Mouse (Mus musculus) olfactory bulb, adult 2 months (tissue): ENCODE measurements at regions not wholly inside any gene's neighbourhood (a gene's known extent, or its start where the extent isn't known, plus 50 kb on each side); places are given as distances from the start of the nearest gene placed in this dataset.

Experiments used
- H3K27ac ChIP-seq: fragments of 200-500 bp; 2 replicates; pipeline ENCODE4 v1.5.1; 2012; ENCODE audit warnings: low read depth, low read length; ENCODE audit not compliant: insufficient read depth
- H3K4me1 ChIP-seq: fragments of 200-500 bp; 2 replicates; pipeline ENCODE4 v1.6.1; 2012; ENCODE audit warnings: low read length; ENCODE audit not compliant: control insufficient read depth, insufficient read depth
- H3K4me3 ChIP-seq: fragments of 200-500 bp; 2 replicates; pipeline ENCODE4 v1.5.1; 2012; ENCODE audit warnings: mild to moderate bottlenecking, low read depth, low read length, moderate library complexity; ENCODE audit not compliant: insufficient read depth
- CTCF ChIP-seq: fragments of 200-500 bp; IDR thresholded peaks from 2 replicates; pipeline ENCODE4 v1.5.1; 2012; ENCODE audit warnings: low read depth, mild to moderate bottlenecking, low read length, moderate library complexity; ENCODE audit not compliant: insufficient read depth
- POLR2A ChIP-seq: fragments of 200-500 bp; IDR thresholded peaks from 2 replicates; pipeline ENCODE4 v1.6.1; 2012; ENCODE audit warnings: mild to moderate bottlenecking, low read depth, low read length, moderate library complexity; ENCODE audit not compliant: insufficient read depth
- WGBS: fragments of 180-500 bp; shearing (Covaris S2); methylation state at CpG from one replicate; pipeline ENCODE4 v1.1.7; 2018; 5-methylcytosine and 5-hydroxymethylcytosine counted together

DNA sequence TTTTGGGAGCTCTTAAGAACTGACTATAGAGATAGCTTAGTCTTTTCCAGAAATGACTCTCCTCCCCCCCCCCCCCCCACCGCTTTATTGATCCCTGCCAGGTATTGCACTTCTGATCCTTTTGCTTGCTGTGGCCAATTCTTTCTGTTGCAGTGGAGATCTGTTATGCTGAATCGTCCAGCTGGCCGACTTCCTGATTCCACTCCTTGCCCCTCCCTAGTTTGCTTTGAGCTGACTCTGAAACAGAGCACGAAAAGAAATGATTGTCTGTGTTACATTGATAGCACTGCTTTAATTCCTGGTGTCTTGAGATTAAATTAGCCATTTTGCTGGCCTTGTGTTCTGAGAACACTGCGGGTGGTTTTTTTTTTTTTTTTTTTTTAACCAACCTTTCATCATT, 233.5 kb upstream of the Rps6ka3 start:
- TF ChIP-seq CTCF (no peak), POLR2A (no peak)
- Histone ChIP-seq H3K27ac (no peak overlapping the region), H3K4me1 (no peaks in the 10 kb centered on the region), H3K4me3 (no peak overlapping the region)
- WGBS, result 38% methylated on average over 4 of the region's 5 CpGs

DNA sequence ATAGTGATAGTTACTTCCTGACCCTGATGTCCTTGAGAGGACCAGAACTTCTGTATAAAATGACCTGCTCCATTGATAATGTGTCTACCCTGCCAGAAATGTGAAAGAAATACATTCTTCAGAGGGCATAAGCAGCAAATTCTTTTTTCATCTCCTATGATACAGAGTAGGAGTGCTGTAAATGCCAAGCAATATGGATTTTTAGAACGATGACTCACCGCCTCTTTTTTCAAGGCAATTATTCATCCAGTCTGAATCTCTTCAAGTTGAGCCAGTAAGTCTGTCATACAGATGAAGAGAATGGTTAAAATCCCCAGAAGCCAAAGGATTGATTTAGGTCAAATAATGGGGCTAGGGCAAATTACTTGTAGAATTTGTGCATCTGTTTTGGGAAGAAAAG, 225.4 kb upstream of the Rps6ka3 start:
- Histone ChIP-seq H3K4me1 (no peaks in the 10 kb centered on the region), H3K27ac (no peak overlapping the region), H3K4me3 (no peak overlapping the region)
- TF ChIP-seq CTCF (no peak), POLR2A (no peak)
- WGBS, result 80% methylated on average over 2 of the region's 2 CpGs

GRCm38 (mm10) chrX:158987676-158988075, 222.4 kb upstream of the Rps6ka3 start:
- WGBS, result 72% methylated on average over 3 of the region's 3 CpGs
- no peaks in the 10 kb centered on the region for H3K4me1 ChIP-seq
- H3K4me3 ChIP-seq, result no peak overlapping the region
- H3K27ac ChIP-seq, result no peak overlapping the region
- no peak for TF ChIP-seq CTCF
- no peak for TF ChIP-seq POLR2A

GRCm38 (mm10) chrX:159018955-159019354, 191.2 kb upstream of the Rps6ka3 start:
- no peaks in the 10 kb centered on the region for H3K4me1 ChIP-seq
- H3K27ac ChIP-seq, result no peak overlapping the region
- 94% methylated on average over 1 of the region's 1 CpGs for WGBS
- TF ChIP-seq POLR2A (no peak), CTCF (no peak)
- no peak overlapping the region for H3K4me3 ChIP-seq

DNA sequence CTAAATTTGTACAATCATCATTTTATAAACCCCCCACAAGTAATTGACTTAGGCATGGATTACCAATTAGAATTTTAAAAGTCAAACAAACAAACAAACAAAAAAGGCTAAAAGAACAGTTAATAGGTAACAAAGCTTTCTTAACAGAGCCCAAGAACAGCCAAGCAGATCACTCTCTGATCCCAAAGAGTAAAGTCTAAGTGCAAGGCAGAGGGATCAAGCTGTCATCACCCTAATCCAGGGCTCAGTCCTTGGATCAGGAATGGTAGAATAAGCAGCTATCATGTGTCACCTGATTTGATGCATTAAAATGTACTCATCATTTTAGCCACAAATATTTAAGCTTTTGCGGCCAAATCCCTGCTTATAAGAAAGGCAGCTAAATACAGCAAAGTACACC, 183.8 kb upstream of the Rps6ka3 start:
- TF ChIP-seq POLR2A (no peak), CTCF (no peak)
- Histone ChIP-seq H3K27ac (no peak overlapping the region), H3K4me1 (no peaks in the 10 kb centered on the region), H3K4me3 (no peak overlapping the region)
- 94% methylated on average over 1 of the region's 1 CpGs for WGBS

DNA sequence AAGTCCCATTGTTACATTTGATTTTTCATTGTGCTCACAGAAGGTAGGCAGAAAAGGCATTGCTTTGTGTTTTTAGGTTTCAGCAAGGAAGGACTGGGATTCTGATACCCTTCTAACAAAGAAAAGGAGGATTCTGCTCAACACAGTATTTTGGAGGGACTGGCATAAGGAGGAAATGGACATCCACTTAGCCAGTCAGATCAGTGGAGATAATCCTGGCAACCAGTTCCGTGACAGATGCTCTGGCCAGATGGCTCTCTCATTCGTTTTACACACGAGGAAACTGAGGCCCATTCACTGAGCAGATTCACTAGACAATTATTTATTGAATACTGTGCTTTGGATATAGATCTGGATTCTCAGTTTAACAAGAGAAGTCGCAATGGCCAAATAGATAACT, 178.2 kb upstream of the Rps6ka3 start:
- 81% methylated on average over 4 of the region's 4 CpGs for WGBS

DNA sequence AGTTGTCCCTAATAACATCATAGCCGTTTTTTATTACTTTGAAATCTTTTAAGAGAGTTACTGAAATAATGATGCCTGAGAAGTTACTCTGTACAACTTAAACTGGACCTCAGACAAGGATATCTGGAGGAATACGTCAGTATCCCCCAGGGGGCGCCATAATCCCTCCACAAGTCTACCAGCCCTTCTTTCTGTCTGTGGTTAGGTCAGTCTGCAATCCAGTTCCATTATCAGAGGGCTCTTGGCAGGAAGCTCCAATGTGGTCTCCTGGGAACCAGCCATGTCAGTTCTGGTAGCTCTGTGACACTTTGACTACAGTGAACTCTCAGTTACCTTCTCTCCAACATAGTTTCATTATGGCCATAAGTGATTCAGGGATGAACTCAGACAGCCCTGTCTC, 166.7 kb upstream of the Rps6ka3 start:
- 18% methylated on average over 3 of the region's 3 CpGs for WGBS
- no peak for TF ChIP-seq CTCF
- TF ChIP-seq POLR2A, result no peak
- Histone ChIP-seq H3K4me1 (no peaks in the 10 kb centered on the region), H3K27ac (no peak overlapping the region), H3K4me3 (no peak overlapping the region)

More for the DNA sequence above, 178.2 kb upstream of the Rps6ka3 start:
- H3K27ac ChIP-seq, result no peak overlapping the region
- TF ChIP-seq POLR2A (no peak), CTCF (no peak)
- H3K4me1 ChIP-seq, result no peaks in the 10 kb centered on the region
- H3K4me3 ChIP-seq, result no peak overlapping the region

DNA sequence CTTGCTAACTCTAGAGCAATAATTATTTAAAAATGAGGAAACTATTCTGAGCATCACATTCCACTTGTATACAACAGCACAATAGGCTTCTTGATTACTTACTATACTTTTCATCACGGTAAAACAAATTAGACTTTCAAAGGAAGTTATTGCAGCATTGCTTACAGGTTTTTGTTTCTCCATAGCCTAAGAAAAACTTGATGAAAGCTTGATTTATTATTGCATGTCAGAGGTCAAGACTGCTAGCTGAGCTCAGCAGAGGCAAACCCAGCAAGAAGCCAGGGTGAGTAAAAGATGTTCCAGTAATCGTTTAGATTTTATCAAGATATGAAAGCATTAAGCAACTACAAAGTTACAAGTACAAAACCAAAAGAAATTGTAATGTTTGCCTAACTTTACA, 162.2 kb upstream of the Rps6ka3 start:
- no peak overlapping the region for H3K4me3 ChIP-seq
- H3K4me1 ChIP-seq, result no peaks in the 10 kb centered on the region
- TF ChIP-seq CTCF, result no peak
- TF ChIP-seq POLR2A, result no peak
- H3K27ac ChIP-seq, result no peak overlapping the region
- WGBS, result 54% methylated on average over 2 of the region's 2 CpGs

DNA sequence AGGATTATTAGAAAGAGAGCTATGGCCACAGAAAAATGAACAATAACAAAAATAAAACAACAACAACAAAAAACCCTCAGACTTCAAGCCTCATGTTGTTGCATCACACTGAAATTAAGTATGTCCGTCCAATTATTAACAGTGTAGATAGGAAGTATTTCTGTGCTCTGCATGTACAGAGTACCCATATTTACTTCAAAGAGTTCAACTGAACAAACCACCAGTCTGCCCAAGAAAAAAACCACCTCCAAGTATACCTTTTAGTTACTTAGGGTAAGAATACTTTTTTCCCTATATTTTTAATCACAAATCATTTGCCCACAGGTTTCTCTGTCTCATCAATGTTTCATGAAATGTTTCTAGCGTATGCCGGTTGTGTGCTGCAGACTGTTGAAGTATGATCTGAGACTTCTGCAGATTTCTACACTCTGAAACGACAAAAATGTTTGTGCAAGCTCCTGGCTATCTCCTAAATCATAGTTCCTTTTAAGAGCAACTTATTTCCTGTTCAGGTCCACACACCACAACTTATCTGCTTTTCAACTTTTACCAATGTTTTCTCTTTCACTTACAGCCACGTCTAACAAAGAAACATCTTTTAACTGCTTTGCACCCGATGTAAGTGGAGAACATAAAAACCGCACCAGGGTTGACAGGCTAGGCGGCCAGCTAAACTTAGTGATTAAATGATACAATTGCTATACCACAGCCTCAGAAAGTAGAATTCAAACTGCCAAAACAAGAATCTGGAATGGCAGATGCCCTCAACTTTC, 154.2 kb upstream of the Rps6ka3 start:
- no peak for TF ChIP-seq POLR2A
- TF ChIP-seq CTCF, result no peak
- 82% methylated on average over 8 of the region's 8 CpGs for WGBS
- H3K27ac ChIP-seq, result no peak overlapping the region
- no peaks in the 10 kb centered on the region for H3K4me1 ChIP-seq
- H3K4me3 ChIP-seq, result no peak overlapping the region

DNA sequence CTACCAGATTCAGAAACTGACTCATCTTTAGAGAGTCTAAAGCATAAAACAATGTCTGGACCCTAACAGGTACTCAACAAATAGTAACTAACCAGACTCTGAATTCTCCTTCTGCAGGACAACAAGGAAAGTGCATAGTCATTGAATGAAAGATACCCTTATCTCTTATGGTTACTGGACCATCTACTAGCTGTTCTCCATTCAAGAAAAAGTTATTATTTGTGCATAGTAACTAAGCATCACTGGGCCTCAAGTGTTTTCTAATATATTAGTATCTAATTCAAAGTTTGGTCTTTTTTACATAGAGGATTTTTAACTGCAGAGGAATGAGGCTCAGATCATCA, 153.7 kb upstream of the Rps6ka3 start:
- Histone ChIP-seq H3K27ac (no peak overlapping the region), H3K4me3 (no peak overlapping the region), H3K4me1 (no peaks in the 10 kb centered on the region)
- TF ChIP-seq CTCF (no peak), POLR2A (no peak)
